Mouse (Mus musculus): ENCODE measurements around the gene Ttc21a.

DNA sequence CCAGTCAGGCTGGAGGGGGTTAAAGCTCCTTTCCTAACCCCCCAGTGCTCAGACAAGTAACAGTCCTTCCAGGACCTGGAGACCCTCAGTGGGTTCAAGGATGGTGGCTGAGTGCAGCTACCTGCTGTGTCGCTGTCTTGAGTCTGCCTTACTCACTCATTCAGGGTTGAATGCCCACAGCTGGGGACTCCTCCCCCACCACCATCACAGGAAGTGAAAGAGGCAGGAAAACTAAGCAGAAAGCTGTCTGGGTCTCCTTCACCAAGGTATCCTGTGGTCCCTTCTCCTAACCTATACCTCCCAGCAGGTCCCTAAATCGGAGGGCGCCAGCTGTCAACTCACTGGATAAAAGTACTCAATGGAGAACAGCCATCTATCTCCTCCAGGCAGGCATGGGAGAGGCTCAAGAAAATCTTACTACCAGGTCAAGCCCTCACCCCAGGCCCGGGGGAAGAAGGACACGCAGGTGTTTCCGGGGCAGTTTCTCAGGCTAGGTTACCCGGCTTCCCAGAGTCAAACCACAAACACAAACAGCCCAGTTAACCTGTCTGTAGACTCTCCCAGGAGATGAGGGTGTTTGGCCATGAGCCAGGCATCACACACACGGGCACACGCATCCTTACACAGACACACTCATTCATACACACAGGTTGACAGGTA, 40.9 kb downstream of the Ttc21a start:
- TF ChIP-seq CTCF (conservative IDR thresholded peaks at IDR 0.05; ENCODE audit: low read length) (no peak), POU5F1 (IDR thresholded peaks at IDR 0.05; ENCODE audit: borderline replicate concordance, low read length) (no peak)
